Mouse (Mus musculus): ENCODE measurements around the gene Pkp4. TPM values are rescaled to one million over a fixed set of nuclear protein-coding genes. Genes with fewer than 3 reads are reported as not detected.

The Pkp4 gene
- polyA plus RNA-seq, 1 experiment: 36.7 TPM

- Histone ChIP-seq H3K27ac (ENCODE audit: insufficient read depth, low read length) (no peak overlapping the region), H3K4me3 (ENCODE audit: insufficient read depth, low read length) (no peak overlapping the region), H3K4me1 (ENCODE audit: control insufficient read depth, insufficient read depth, low read length) (peaks cover 2% of the 10 kb centered on the region; the same call in 1 of the 2 replicates)
- no peak for TF ChIP-seq POLR2A (IDR thresholded peaks at IDR 0.05; ENCODE audit: low read depth, low read length)
- TF ChIP-seq CTCF (IDR thresholded peaks at IDR 0.05; ENCODE audit: borderline replicate concordance, insufficient read depth, low read length): no peak
Observed at GRCm38 (mm10) chr2:59166976-59167375, 6.3 kb downstream of the Pkp4 start.

- Histone ChIP-seq H3K27ac (ENCODE audit: insufficient read depth, low read length) (no peak overlapping the region), H3K4me1 (ENCODE audit: control insufficient read depth, insufficient read depth, low read length) (no peaks in the 10 kb centered on the region; the same call in 1 of the 2 replicates), H3K4me3 (ENCODE audit: insufficient read depth, low read length) (no peak overlapping the region)
- TF ChIP-seq CTCF (IDR thresholded peaks at IDR 0.05; ENCODE audit: borderline replicate concordance, insufficient read depth, low read length) (no peak), POLR2A (IDR thresholded peaks at IDR 0.05; ENCODE audit: low read depth, low read length) (no peak)
Observed at GRCm38 (mm10) chr2:59167830-59168229, 7.2 kb downstream of the Pkp4 start.

- TF ChIP-seq POLR2A (IDR thresholded peaks at IDR 0.05; ENCODE audit: low read depth, low read length) (no peak), CTCF (IDR thresholded peaks at IDR 0.05; ENCODE audit: borderline replicate concordance, insufficient read depth, low read length) (no peak)
- no peak overlapping the region for H3K27ac ChIP-seq (ENCODE audit: insufficient read depth, low read length)
- no peaks in the 10 kb centered on the region for H3K4me1 ChIP-seq (ENCODE audit: control insufficient read depth, insufficient read depth, low read length)
- H3K4me3 ChIP-seq (ENCODE audit: insufficient read depth, low read length): no peak overlapping the region
Observed at GRCm38 (mm10) chr2:59169572-59170207, 9.0 kb downstream of the Pkp4 start.

DNA sequence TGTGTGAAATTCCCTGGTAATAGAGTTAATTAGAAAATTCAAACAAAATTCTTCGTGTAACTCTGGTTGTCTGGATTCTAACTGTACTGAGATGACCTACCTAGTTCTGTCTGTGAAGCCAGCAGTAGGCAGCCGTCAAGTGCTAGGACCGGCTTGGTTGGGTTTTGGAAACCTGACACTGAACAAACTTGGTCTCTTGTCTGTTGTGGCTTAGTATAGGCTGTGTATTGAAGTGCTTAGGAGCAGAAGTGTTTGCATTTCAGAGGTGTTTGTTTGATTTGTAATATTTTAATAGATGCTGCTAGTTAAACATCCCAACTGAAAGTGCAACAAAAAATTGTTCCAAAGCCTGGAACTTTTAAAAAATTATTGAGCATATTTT lies 9.5 kb downstream of the Pkp4 start:
- Histone ChIP-seq H3K4me3 (ENCODE audit: insufficient read depth, low read length) (no peak overlapping the region), H3K4me1 (ENCODE audit: control insufficient read depth, insufficient read depth, low read length) (no peaks in the 10 kb centered on the region), H3K27ac (ENCODE audit: insufficient read depth, low read length) (no peak overlapping the region)
- TF ChIP-seq POLR2A (IDR thresholded peaks at IDR 0.05; ENCODE audit: low read depth, low read length) (no peak), CTCF (IDR thresholded peaks at IDR 0.05; ENCODE audit: borderline replicate concordance, insufficient read depth, low read length) (no peak)

GRCm38 (mm10) chr2:59170593-59170992 lies 9.9 kb downstream of the Pkp4 start:
- TF ChIP-seq POLR2A (IDR thresholded peaks at IDR 0.05; ENCODE audit: low read depth, low read length) (no peak), CTCF (IDR thresholded peaks at IDR 0.05; ENCODE audit: borderline replicate concordance, insufficient read depth, low read length) (no peak)
- no peak overlapping the region for H3K27ac ChIP-seq (ENCODE audit: insufficient read depth, low read length)
- H3K4me1 ChIP-seq (ENCODE audit: control insufficient read depth, insufficient read depth, low read length): no peaks in the 10 kb centered on the region
- H3K4me3 ChIP-seq (ENCODE audit: insufficient read depth, low read length): no peak overlapping the region

DNA sequence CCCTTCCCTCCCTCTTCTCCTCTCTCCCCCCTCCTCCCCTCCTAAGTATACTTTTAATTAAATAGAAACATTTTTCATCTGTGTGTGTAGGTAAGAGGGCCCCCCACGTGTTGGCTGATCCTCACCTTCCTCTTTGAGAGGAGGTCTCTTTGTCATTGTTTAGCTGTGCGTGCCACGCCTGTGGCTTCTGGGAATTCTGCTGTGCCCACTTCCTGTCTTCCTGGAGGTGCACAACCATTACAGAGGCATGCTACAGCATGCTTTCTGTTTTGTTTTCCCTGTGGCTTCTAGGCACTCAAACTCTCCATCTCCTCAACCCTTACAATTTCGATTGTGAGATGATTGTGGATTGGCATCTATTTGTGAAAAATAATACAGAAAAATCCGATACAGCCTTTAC lies 10.9 kb downstream of the Pkp4 start:
- no peaks in the 10 kb centered on the region for H3K4me1 ChIP-seq (ENCODE audit: control insufficient read depth, insufficient read depth, low read length)
- no peak overlapping the region for H3K4me3 ChIP-seq (ENCODE audit: insufficient read depth, low read length)
- no peak overlapping the region for H3K27ac ChIP-seq (ENCODE audit: insufficient read depth, low read length)
- no peak for TF ChIP-seq POLR2A (IDR thresholded peaks at IDR 0.05; ENCODE audit: low read depth, low read length)
- TF ChIP-seq CTCF (IDR thresholded peaks at IDR 0.05; ENCODE audit: borderline replicate concordance, insufficient read depth, low read length): no peak

GRCm38 (mm10) chr2:59175926-59176325 lies 15.3 kb downstream of the Pkp4 start:
- TF ChIP-seq CTCF (IDR thresholded peaks at IDR 0.05; ENCODE audit: borderline replicate concordance, insufficient read depth, low read length): no peak
- TF ChIP-seq POLR2A (IDR thresholded peaks at IDR 0.05; ENCODE audit: low read depth, low read length): no peak
- Histone ChIP-seq H3K4me3 (ENCODE audit: insufficient read depth, low read length) (no peak overlapping the region), H3K27ac (ENCODE audit: insufficient read depth, low read length) (no peak overlapping the region), H3K4me1 (ENCODE audit: control insufficient read depth, insufficient read depth, low read length) (no peaks in the 10 kb centered on the region)

DNA sequence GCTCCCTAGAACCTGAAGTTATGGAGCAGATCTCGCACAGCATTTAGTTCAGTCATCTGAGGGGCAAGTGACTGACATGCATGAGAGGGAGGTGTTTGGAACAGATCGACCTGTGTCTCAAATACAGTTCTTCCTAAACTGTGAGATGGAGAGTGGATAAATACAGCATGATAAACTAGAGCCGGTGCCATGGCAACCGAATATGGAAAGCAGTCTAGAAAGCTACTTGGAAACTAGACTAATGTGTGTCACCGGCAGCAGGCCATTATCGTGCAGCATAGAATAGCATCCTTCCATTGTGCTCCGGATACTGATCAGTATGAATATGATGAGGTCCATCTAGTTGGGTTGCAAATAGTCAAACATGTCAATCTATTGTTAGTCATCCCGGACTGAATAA lies 17.5 kb downstream of the Pkp4 start:
- no peaks in the 10 kb centered on the region for H3K4me1 ChIP-seq (ENCODE audit: control insufficient read depth, insufficient read depth, low read length)
- H3K27ac ChIP-seq (ENCODE audit: insufficient read depth, low read length): no peak overlapping the region
- no peak overlapping the region for H3K4me3 ChIP-seq (ENCODE audit: insufficient read depth, low read length)
- TF ChIP-seq CTCF (IDR thresholded peaks at IDR 0.05; ENCODE audit: borderline replicate concordance, insufficient read depth, low read length) (no peak), POLR2A (IDR thresholded peaks at IDR 0.05; ENCODE audit: low read depth, low read length) (no peak)

GRCm38 (mm10) chr2:59178960-59179359 lies 18.3 kb downstream of the Pkp4 start:
- Histone ChIP-seq H3K4me3 (ENCODE audit: insufficient read depth, low read length) (no peak overlapping the region), H3K27ac (ENCODE audit: insufficient read depth, low read length) (no peak overlapping the region), H3K4me1 (ENCODE audit: control insufficient read depth, insufficient read depth, low read length) (no peaks in the 10 kb centered on the region)
- TF ChIP-seq CTCF (IDR thresholded peaks at IDR 0.05; ENCODE audit: borderline replicate concordance, insufficient read depth, low read length): no peak
- no peak for TF ChIP-seq POLR2A (IDR thresholded peaks at IDR 0.05; ENCODE audit: low read depth, low read length)

- no peak for TF ChIP-seq POLR2A (IDR thresholded peaks at IDR 0.05; ENCODE audit: low read depth, low read length)
- no peak for TF ChIP-seq CTCF (IDR thresholded peaks at IDR 0.05; ENCODE audit: borderline replicate concordance, insufficient read depth, low read length)
- Histone ChIP-seq H3K4me3 (ENCODE audit: insufficient read depth, low read length) (no peak overlapping the region), H3K27ac (ENCODE audit: insufficient read depth, low read length) (no peak overlapping the region), H3K4me1 (ENCODE audit: control insufficient read depth, insufficient read depth, low read length) (no peaks in the 10 kb centered on the region)
Observed at GRCm38 (mm10) chr2:59179487-59179886, 18.8 kb downstream of the Pkp4 start.

All from embryonic fibroblast, embryonic 13.5 days (primary cell).